Mouse (Mus musculus): ENCODE measurements around the gene Btbd7.

DNA sequence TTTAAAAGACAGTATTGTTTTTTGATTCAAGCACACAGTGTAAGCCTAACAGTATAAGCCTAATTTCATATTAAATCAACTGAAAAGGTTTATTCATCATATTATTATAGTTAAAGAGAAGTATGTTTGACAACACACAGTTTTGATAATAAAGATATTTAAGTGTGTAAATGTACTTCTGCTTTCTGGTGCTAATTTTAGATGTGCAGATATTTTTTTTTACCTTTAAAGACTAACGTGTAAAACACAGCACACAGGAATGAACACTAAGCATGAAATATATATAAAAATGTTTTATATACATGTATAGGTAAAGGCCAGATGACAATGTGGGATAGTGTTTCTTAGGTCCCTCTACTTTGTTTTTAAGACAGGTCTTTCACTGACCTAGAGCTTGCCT is 51.2 kb downstream of the Btbd7 start:
- TF ChIP-seq CTCF (IDR thresholded peaks at IDR 0.05; ENCODE audit: extremely low read depth, insufficient read length, insufficient replicate concordance, low read depth, low read length) (no peak), POLR2A (IDR thresholded peaks at IDR 0.05; ENCODE audit: low read depth, low read length) (no peak)
